Mouse (Mus musculus) splenic B cell, adult 2 months (primary cell): ENCODE results near the gene Serpini1.
"Not testable (repeated sequence)": the region's sequence is repeated elsewhere in the genome, so short reads cannot be mapped to it uniquely, and the experiment has no call there.

Experiments
- DNase-seq: peaks from one replicate; pipeline ENCODE4 v3.0.0-alpha.2; 2011; ENCODE audit warnings: low read depth, low spot score
- H3K27me3 ChIP-seq: 2 replicates; pipeline ENCODE4 v1.6.1; 2012; ENCODE audit warnings: mild to moderate bottlenecking, low read length, moderate library complexity, mixed read lengths; ENCODE audit not compliant: control insufficient read depth, poor library complexity, insufficient read depth, severe bottlenecking
- H3K36me3 ChIP-seq: 2 replicates; pipeline ENCODE4 v1.6.1; 2012; ENCODE audit warnings: mild to moderate bottlenecking, low read length, moderate library complexity, mixed read lengths; ENCODE audit not compliant: control insufficient read depth, poor library complexity, insufficient read depth, severe bottlenecking

The Serpini1 gene

GRCm38 (mm10) chr3:75579352-75579751, 22.0 kb downstream of the Serpini1 start:
- Histone ChIP-seq H3K36me3 (no peaks in the 10 kb centered on the region; the same call in 1 of the 2 replicates), H3K27me3 (no peaks in the 10 kb centered on the region)
- peak; percentile 71 for DNase-seq

- no peaks in the 10 kb centered on the region; the same call in 1 of the 2 replicates for H3K36me3 ChIP-seq
Measured at GRCm38 (mm10) chr3:75583293-75583692, 25.9 kb downstream of the Serpini1 start.

GRCm38 (mm10) chr3:75584898-75585297, 27.6 kb downstream of the Serpini1 start:
- Histone ChIP-seq H3K36me3 (no peaks in the 10 kb centered on the region; the same call in 1 of the 2 replicates), H3K27me3 (no peaks in the 10 kb centered on the region)
- DNase-seq, result no peak

More at GRCm38 (mm10) chr3:75583293-75583692, 25.9 kb downstream of the Serpini1 start:
- H3K27me3 ChIP-seq, result no peaks in the 10 kb centered on the region
- DNase-seq, result no peak

GRCm38 (mm10) chr3:75611019-75611418, 53.7 kb downstream of the Serpini1 start:
- Histone ChIP-seq H3K36me3 (peaks cover 2% of the 10 kb centered on the region; the same call in 1 of the 2 replicates), H3K27me3 (no peaks in the 10 kb centered on the region)
- no peak for DNase-seq

- no peaks in the 10 kb centered on the region for H3K27me3 ChIP-seq
- H3K36me3 ChIP-seq, result 0 out of 2 replicates have a peak, but pooled peaks cover 2% of the 10 kb centered on the region
- DNase-seq, result no peak
Measured at GRCm38 (mm10) chr3:75624627-75625026, 67.3 kb downstream of the Serpini1 start.

GRCm38 (mm10) chr3:75630988-75631615, 73.8 kb downstream of the Serpini1 start:
- DNase-seq, result peak; percentile 30
- Histone ChIP-seq H3K36me3 (no peaks in the 10 kb centered on the region), H3K27me3 (no peaks in the 10 kb centered on the region)

- Histone ChIP-seq H3K36me3 (no peaks in the 10 kb centered on the region), H3K27me3 (no peaks in the 10 kb centered on the region)
- no peak for DNase-seq
Measured at GRCm38 (mm10) chr3:75633221-75633620, 75.9 kb downstream of the Serpini1 start.

GRCm38 (mm10) chr3:75633635-75634034, 76.3 kb downstream of the Serpini1 start:
- Histone ChIP-seq H3K27me3 (no peaks in the 10 kb centered on the region), H3K36me3 (no peaks in the 10 kb centered on the region)
- DNase-seq, result peak; percentile 72

- Histone ChIP-seq H3K36me3 (no peaks in the 10 kb centered on the region), H3K27me3 (no peaks in the 10 kb centered on the region)
- no peak for DNase-seq
Measured at GRCm38 (mm10) chr3:75635648-75636047, 78.3 kb downstream of the Serpini1 start.

GRCm38 (mm10) chr3:75639546-75639945, 82.2 kb downstream of the Serpini1 start:
- Histone ChIP-seq H3K36me3 (no peaks in the 10 kb centered on the region), H3K27me3 (no peaks in the 10 kb centered on the region)
- DNase-seq, result peak; percentile 26

- Histone ChIP-seq H3K36me3 (no peaks in the 10 kb centered on the region), H3K27me3 (no peaks in the 10 kb centered on the region)
- DNase-seq, result no peak
Measured at GRCm38 (mm10) chr3:75647542-75647941, 90.2 kb downstream of the Serpini1 start.

- Histone ChIP-seq H3K36me3 (no peaks in the 10 kb centered on the region), H3K27me3 (no peaks in the 10 kb centered on the region)
- DNase-seq, result no peak
Measured at GRCm38 (mm10) chr3:75648226-75648625, 90.9 kb downstream of the Serpini1 start.

- DNase-seq, H3K36me3 ChIP-seq, H3K27me3 ChIP-seq: not testable (repeated sequence)
Measured at GRCm38 (mm10) chr3:75650416-75651154, 93.2 kb downstream of the Serpini1 start.

GRCm38 (mm10) chr3:75651603-75652115, 94.3 kb downstream of the Serpini1 start:
- H3K36me3 ChIP-seq, result no peaks in the 10 kb centered on the region
- DNase-seq, result no peak
- H3K27me3 ChIP-seq, result no peaks in the 10 kb centered on the region

GRCm38 (mm10) chr3:75653901-75654300, 96.6 kb downstream of the Serpini1 start:
- H3K36me3 ChIP-seq, DNase-seq: not testable (repeated sequence)

More at GRCm38 (mm10) chr3:75653901-75654300, 96.6 kb downstream of the Serpini1 start:
- not testable (repeated sequence) for H3K27me3 ChIP-seq
